Mouse (Mus musculus): ENCODE data around the gene Tacr1. TPM values are rescaled to one million over a fixed set of nuclear protein-coding genes. Genes with fewer than 3 reads are reported as not detected.

Tacr1 gene
- polyA plus RNA-seq, 1 experiment from 2014 or later: 0.90 TPM

- Histone ChIP-seq H3K4me3 (ENCODE audit: low read depth, low read length) (no peak overlapping the region), H3K36me3 (ENCODE audit: control insufficient read depth, insufficient read depth, low read length) (no peaks in the 10 kb centered on the region), H3K27ac (ENCODE audit: low read depth, low read length) (no peak overlapping the region), H3K9ac (ENCODE audit: low read length) (no peak overlapping the region), H3K4me2 (ENCODE audit: low read depth) (no peak overlapping the region), H3K9me3 (ENCODE audit: control insufficient read depth, low read length) (no peaks in the 10 kb centered on the region), H3K4me1 (ENCODE audit: control insufficient read depth, insufficient read depth, low read length) (no peaks in the 10 kb centered on the region), H3K27me3 (ENCODE audit: control insufficient read depth, insufficient read depth, low read length) (no peaks in the 10 kb centered on the region)
- whole genome bisulfite sequencing: 49% methylated on average over 5 of the region's 6 CpGs
- no peak for DNase-seq (ENCODE audit: low spot score)
- no peak for ATAC-seq (ENCODE audit: insufficient read depth, low FRiP score, low TSS enrichment)
Measured at GRCm38 (mm10) chr6:82585396-82585795, 183.3 kb downstream of the Tacr1 start.

GRCm38 (mm10) chr6:82589387-82589786 lies 187.3 kb downstream of the Tacr1 start:
- H3K9me3 ChIP-seq (ENCODE audit: control insufficient read depth, low read length): no peaks in the 10 kb centered on the region
- H3K4me2 ChIP-seq (ENCODE audit: low read depth): no peak overlapping the region
- no peak overlapping the region for H3K4me3 ChIP-seq (ENCODE audit: low read depth, low read length)
- H3K27ac ChIP-seq (ENCODE audit: low read depth, low read length): no peak overlapping the region
- WGBS: 85% methylated on average over 7 of the region's 7 CpGs
- DNase-seq (ENCODE audit: low spot score) (no peak), ATAC-seq (ENCODE audit: insufficient read depth, low FRiP score, low TSS enrichment) (no peak)
- no peaks in the 10 kb centered on the region for H3K4me1 ChIP-seq (ENCODE audit: control insufficient read depth, insufficient read depth, low read length)
- H3K36me3 ChIP-seq (ENCODE audit: control insufficient read depth, insufficient read depth, low read length): no peaks in the 10 kb centered on the region
- no peaks in the 10 kb centered on the region for H3K27me3 ChIP-seq (ENCODE audit: control insufficient read depth, insufficient read depth, low read length)
- H3K9ac ChIP-seq (ENCODE audit: low read length): no peak overlapping the region

GRCm38 (mm10) chr6:82595461-82596090 lies 193.4 kb downstream of the Tacr1 start:
- no peak for DNase-seq (ENCODE audit: low spot score)
- H3K4me3 ChIP-seq (ENCODE audit: low read depth, low read length): no peak overlapping the region
- no peaks in the 10 kb centered on the region for H3K36me3 ChIP-seq (ENCODE audit: control insufficient read depth, insufficient read depth, low read length)
- H3K9ac ChIP-seq (ENCODE audit: low read length): no peak overlapping the region
- H3K27ac ChIP-seq (ENCODE audit: low read depth, low read length): no peak overlapping the region
- no peak overlapping the region for H3K4me2 ChIP-seq (ENCODE audit: low read depth)
- H3K27me3 ChIP-seq (ENCODE audit: control insufficient read depth, insufficient read depth, low read length): no peaks in the 10 kb centered on the region
- no peaks in the 10 kb centered on the region for H3K9me3 ChIP-seq (ENCODE audit: control insufficient read depth, low read length)
- no peaks in the 10 kb centered on the region for H3K4me1 ChIP-seq (ENCODE audit: control insufficient read depth, insufficient read depth, low read length)
- no peak for ATAC-seq (ENCODE audit: insufficient read depth, low FRiP score, low TSS enrichment)
- 77% methylated on average over 8 of the region's 8 CpGs for WGBS

- ATAC-seq (ENCODE audit: insufficient read depth, low FRiP score, low TSS enrichment) (no peak), DNase-seq (ENCODE audit: low spot score) (no peak)
- Histone ChIP-seq H3K4me1 (ENCODE audit: control insufficient read depth, insufficient read depth, low read length) (no peaks in the 10 kb centered on the region), H3K4me2 (ENCODE audit: low read depth) (no peak overlapping the region), H3K27ac (ENCODE audit: low read depth, low read length) (no peak overlapping the region), H3K4me3 (ENCODE audit: low read depth, low read length) (no peak overlapping the region), H3K9me3 (ENCODE audit: control insufficient read depth, low read length) (no peaks in the 10 kb centered on the region), H3K9ac (ENCODE audit: low read length) (no peak overlapping the region), H3K36me3 (ENCODE audit: control insufficient read depth, insufficient read depth, low read length) (no peaks in the 10 kb centered on the region), H3K27me3 (ENCODE audit: control insufficient read depth, insufficient read depth, low read length) (no peaks in the 10 kb centered on the region)
- 88% methylated on average over 9 of the region's 9 CpGs for WGBS
Measured at GRCm38 (mm10) chr6:82603228-82603627, 201.1 kb downstream of the Tacr1 start.

GRCm38 (mm10) chr6:82603665-82604064 lies 201.5 kb downstream of the Tacr1 start:
- no peaks in the 10 kb centered on the region for H3K4me1 ChIP-seq (ENCODE audit: control insufficient read depth, insufficient read depth, low read length)
- no peaks in the 10 kb centered on the region for H3K36me3 ChIP-seq (ENCODE audit: control insufficient read depth, insufficient read depth, low read length)
- H3K4me2 ChIP-seq (ENCODE audit: low read depth): no peak overlapping the region
- H3K27me3 ChIP-seq (ENCODE audit: control insufficient read depth, insufficient read depth, low read length): no peaks in the 10 kb centered on the region
- no peak overlapping the region for H3K9ac ChIP-seq (ENCODE audit: low read length)
- 48% methylated on average over 2 of the region's 2 CpGs for WGBS
- DNase-seq (ENCODE audit: low spot score) (peak; percentile 16), ATAC-seq (ENCODE audit: insufficient read depth, low FRiP score, low TSS enrichment) (no peak)
- no peak overlapping the region for H3K4me3 ChIP-seq (ENCODE audit: low read depth, low read length)
- no peak overlapping the region for H3K27ac ChIP-seq (ENCODE audit: low read depth, low read length)
- no peaks in the 10 kb centered on the region for H3K9me3 ChIP-seq (ENCODE audit: control insufficient read depth, low read length)

GRCm38 (mm10) chr6:82604791-82605190 lies 202.7 kb downstream of the Tacr1 start:
- no peaks in the 10 kb centered on the region for H3K4me1 ChIP-seq (ENCODE audit: control insufficient read depth, insufficient read depth, low read length)
- H3K27ac ChIP-seq (ENCODE audit: low read depth, low read length): no peak overlapping the region
- DNase-seq (ENCODE audit: low spot score) (no peak), ATAC-seq (ENCODE audit: insufficient read depth, low FRiP score, low TSS enrichment) (no peak)
- no peak overlapping the region for H3K4me3 ChIP-seq (ENCODE audit: low read depth, low read length)
- no peaks in the 10 kb centered on the region for H3K9me3 ChIP-seq (ENCODE audit: control insufficient read depth, low read length)
- H3K27me3 ChIP-seq (ENCODE audit: control insufficient read depth, insufficient read depth, low read length): no peaks in the 10 kb centered on the region
- H3K4me2 ChIP-seq (ENCODE audit: low read depth): no peak overlapping the region
- H3K36me3 ChIP-seq (ENCODE audit: control insufficient read depth, insufficient read depth, low read length): no peaks in the 10 kb centered on the region
- no peak overlapping the region for H3K9ac ChIP-seq (ENCODE audit: low read length)
- 75% methylated on average over 8 of the region's 8 CpGs for WGBS

GRCm38 (mm10) chr6:82608756-82609155 lies 206.6 kb downstream of the Tacr1 start:
- Histone ChIP-seq H3K4me2 (ENCODE audit: low read depth) (no peak overlapping the region), H3K27ac (ENCODE audit: low read depth, low read length) (no peak overlapping the region), H3K27me3 (ENCODE audit: control insufficient read depth, insufficient read depth, low read length) (no peaks in the 10 kb centered on the region), H3K9ac (ENCODE audit: low read length) (no peak overlapping the region), H3K4me3 (ENCODE audit: low read depth, low read length) (no peak overlapping the region), H3K36me3 (ENCODE audit: control insufficient read depth, insufficient read depth, low read length) (no peaks in the 10 kb centered on the region), H3K4me1 (ENCODE audit: control insufficient read depth, insufficient read depth, low read length) (no peaks in the 10 kb centered on the region), H3K9me3 (ENCODE audit: control insufficient read depth, low read length) (no peaks in the 10 kb centered on the region)
- ATAC-seq (ENCODE audit: insufficient read depth, low FRiP score, low TSS enrichment) (no peak), DNase-seq (ENCODE audit: low spot score) (no peak)
- WGBS: 96% methylated on average over 4 of the region's 4 CpGs

- H3K9me3 ChIP-seq (ENCODE audit: control insufficient read depth, low read length): no peaks in the 10 kb centered on the region
- ATAC-seq (ENCODE audit: insufficient read depth, low FRiP score, low TSS enrichment) (no peak), DNase-seq (ENCODE audit: low spot score) (no peak)
- H3K36me3 ChIP-seq (ENCODE audit: control insufficient read depth, insufficient read depth, low read length): no peaks in the 10 kb centered on the region
- no peak overlapping the region for H3K4me3 ChIP-seq (ENCODE audit: low read depth, low read length)
- 72% methylated on average over 7 of the region's 7 CpGs for WGBS
- no peak overlapping the region for H3K4me2 ChIP-seq (ENCODE audit: low read depth)
- no peak overlapping the region for H3K27ac ChIP-seq (ENCODE audit: low read depth, low read length)
- no peaks in the 10 kb centered on the region for H3K27me3 ChIP-seq (ENCODE audit: control insufficient read depth, insufficient read depth, low read length)
- no peak overlapping the region for H3K9ac ChIP-seq (ENCODE audit: low read length)
- no peaks in the 10 kb centered on the region for H3K4me1 ChIP-seq (ENCODE audit: control insufficient read depth, insufficient read depth, low read length)
Measured at GRCm38 (mm10) chr6:82609339-82609926, 207.3 kb downstream of the Tacr1 start.

Measured in neural tube, embryonic 11.5 days (tissue).